Mouse (Mus musculus): ENCODE measurements around the gene Slc38a5. TPM values are rescaled to one million over a fixed set of nuclear protein-coding genes. Genes with fewer than 3 reads are reported as not detected.

Slc38a5 gene
- polyA plus RNA-seq, 1 experiment from 2014 or later, result 76.5 TPM

GRCm38 (mm10) chrX:8327124-8327523 is 56.2 kb downstream of the Slc38a5 start, which contains the start of gene Ssxb10:
TSS of gene Ssxb10 (plus strand) at chrX:8327424.
- Histone ChIP-seq H3K4me2 (no peak within 1 kb of the TSS), H3K27ac (no peak within 1 kb of the TSS), H3K4me3 (replicated peaks) (no peak within 1 kb of the TSS), H3K9me3 (replicated peaks) (peaks cover 3% of the 10 kb centered on the region; the same call in 1 of the 2 replicates), H3K4me1 (replicated peaks) (no peaks in the 10 kb centered on the region), H3K9ac (no peak within 1 kb of the TSS), H3K36me3 (no peaks in the 10 kb centered on the region), H3K27me3 (no peaks in the 10 kb centered on the region)
- ATAC-seq (ENCODE audit: low read depth), result no peak
- DNase-seq, result no peak
- 36% methylated on average over 2 of the region's 2 CpGs for WGBS (ENCODE audit: insufficient replicate concordance)

Other genes with a start within 250 kb of the Slc38a5 start
- 40.2 and 47.3 TPM in 2 replicates for gene Suv39h1, start 196.4 kb upstream of the Slc38a5 start, polyA plus RNA-seq (2015; fragmentation: Nextera tagmentation; extraction: Ambion mirVana)
- 2.4 and 3.4 TPM in 2 replicates for gene Was, start 180.6 kb upstream of the Slc38a5 start, polyA plus RNA-seq (2015; fragmentation: Nextera tagmentation; extraction: Ambion mirVana)
- 6.8 and 7.1 TPM in 2 replicates for gene Wdr13, start 138.2 kb upstream of the Slc38a5 start, polyA plus RNA-seq (2015; fragmentation: Nextera tagmentation; extraction: Ambion mirVana)
- 328 and 361 TPM in 2 replicates for gene Rbm3, start 125.3 kb upstream of the Slc38a5 start, polyA plus RNA-seq (2015; fragmentation: Nextera tagmentation; extraction: Ambion mirVana)
- 4.9 and 5.0 TPM in 2 replicates for gene Tbc1d25, start 95.0 kb upstream of the Slc38a5 start, polyA plus RNA-seq (2015; fragmentation: Nextera tagmentation; extraction: Ambion mirVana)
- 61.8 and 64.4 TPM in 2 replicates for gene Ebp, start 77.6 kb upstream of the Slc38a5 start, polyA plus RNA-seq (2015; fragmentation: Nextera tagmentation; extraction: Ambion mirVana)
- gene Porcn, start 64.6 kb upstream of the Slc38a5 start, polyA plus RNA-seq (2015; fragmentation: Nextera tagmentation; extraction: Ambion mirVana), result 0.88 and 1.1 TPM in 2 replicates
- gene Ftsj1, start 18.7 kb upstream of the Slc38a5 start, polyA plus RNA-seq (2015; fragmentation: Nextera tagmentation; extraction: Ambion mirVana), result 40.1 and 41.9 TPM in 2 replicates
- not detected in 2 replicates for gene Ssxb10, start 56.3 kb downstream of the Slc38a5 start, polyA plus RNA-seq (2015; fragmentation: Nextera tagmentation; extraction: Ambion mirVana)
- gene Ssxb9, start 95.8 kb downstream of the Slc38a5 start, polyA plus RNA-seq (2015; fragmentation: Nextera tagmentation; extraction: Ambion mirVana), result not detected in 2 replicates
- gene Ssxb1, start 142.2 kb downstream of the Slc38a5 start, polyA plus RNA-seq (2015; fragmentation: Nextera tagmentation; extraction: Ambion mirVana), result not detected in 2 replicates
- not detected in 2 replicates for gene Ssxb2, start 190.6 kb downstream of the Slc38a5 start, polyA plus RNA-seq (2015; fragmentation: Nextera tagmentation; extraction: Ambion mirVana)